Mouse (Mus musculus) forebrain, postnatal 0 days (tissue): ENCODE measurements at regions not wholly inside any gene's neighbourhood (a gene's known extent, or its start where the extent isn't known, plus 50 kb on each side); places are given as distances from the start of the nearest gene placed in this dataset.

ENCODE experiments used
- ATAC-seq: fragments of 200-750 bp; cut with Nextera tagmentation; 2 replicates; pipeline ENCODE4 v1.8.0; 2017; ENCODE audit warnings: mild to moderate bottlenecking, moderate library complexity
- DNase-seq: peaks from one replicate; pipeline ENCODE4 v3.0.0-alpha.2; 2015
- H3K27ac ChIP-seq: fragments of 300-500 bp; sonication (generic); 2 replicates; pipeline ENCODE4 v1.5.1; 2014; ENCODE audit warnings: low read depth, mild to moderate bottlenecking, antibody characterized with exemption, low read length, moderate library complexity, mixed read lengths
- H3K27me3 ChIP-seq: fragments of 300-500 bp; sonication (generic); 2 replicates; pipeline ENCODE4 v1.6.1; 2014; ENCODE audit warnings: mild to moderate bottlenecking, low read length, mixed read lengths; ENCODE audit not compliant: insufficient read depth
- H3K36me3 ChIP-seq: fragments of 300-500 bp; sonication (generic); 2 replicates; pipeline ENCODE4 v1.6.1; 2014; ENCODE audit warnings: mild to moderate bottlenecking, moderate library complexity; ENCODE audit not compliant: insufficient read depth
- H3K4me1 ChIP-seq: fragments of 300-500 bp; sonication (generic); 2 replicates; pipeline ENCODE4 v1.6.1; 2014; ENCODE audit warnings: antibody characterized with exemption; ENCODE audit not compliant: insufficient read depth
- H3K4me2 ChIP-seq: fragments of 300-500 bp; sonication (generic); 2 replicates; pipeline ENCODE4 v1.6.1; 2014; ENCODE audit warnings: low read depth, mild to moderate bottlenecking, moderate library complexity
- H3K4me3 ChIP-seq: fragments of 300-500 bp; sonication (generic); 2 replicates; pipeline ENCODE4 v1.5.1; 2014; ENCODE audit warnings: low read depth, low read length, mixed read lengths
- H3K9ac ChIP-seq: fragments of 300-500 bp; sonication (generic); 2 replicates; pipeline ENCODE4 v1.6.1; 2014; ENCODE audit warnings: mild to moderate bottlenecking
- H3K9me3 ChIP-seq: fragments of 300-500 bp; sonication (generic); 2 replicates; pipeline ENCODE4 v1.6.1; 2016; ENCODE audit warnings: low read length
- CTCF ChIP-seq: sonication (generic); IDR thresholded peaks from 2 replicates; pipeline ENCODE4 v1.5.1; 2016; ENCODE audit warnings: antibody characterized with exemption, control low read depth, low read depth
- WGBS: fragments of 180-500 bp; shearing (Covaris S2); extraction: QIAGEN DNeasy Blood & Tissue Kit; methylation state at CpG from one replicate; pipeline ENCODE4 v1.1.7; 2014; 5-methylcytosine and 5-hydroxymethylcytosine counted together

DNA sequence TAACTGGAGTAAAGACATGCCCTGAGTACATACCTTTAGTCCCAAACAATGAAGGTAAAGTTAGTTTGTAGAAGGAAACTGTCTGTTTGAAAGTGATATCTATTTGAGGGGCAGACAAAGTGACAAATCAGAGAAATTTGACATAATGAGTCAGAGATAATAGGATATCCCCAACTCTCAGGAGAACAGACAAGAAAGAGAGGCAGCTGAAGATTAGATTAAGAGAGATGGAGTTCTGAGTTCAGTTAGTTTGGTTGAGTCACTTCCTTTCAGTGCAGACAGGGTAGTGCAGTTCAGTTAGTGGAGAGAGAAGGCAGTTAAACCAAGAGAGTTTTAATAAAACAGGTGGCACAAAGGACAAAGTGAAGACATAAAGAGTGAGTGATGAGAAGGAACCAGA is 477.4 kb upstream of the Diaph2 start:
- Histone ChIP-seq H3K27me3 (no peaks in the 10 kb centered on the region), H3K4me3 (no peak overlapping the region), H3K27ac (no peak overlapping the region), H3K36me3 (no peaks in the 10 kb centered on the region), H3K4me2 (no peak overlapping the region), H3K9me3 (no peaks in the 10 kb centered on the region), H3K9ac (no peak overlapping the region), H3K4me1 (no peaks in the 10 kb centered on the region)
- ATAC-seq (no peak), DNase-seq (no peak)
- no peak for TF ChIP-seq CTCF

DNA sequence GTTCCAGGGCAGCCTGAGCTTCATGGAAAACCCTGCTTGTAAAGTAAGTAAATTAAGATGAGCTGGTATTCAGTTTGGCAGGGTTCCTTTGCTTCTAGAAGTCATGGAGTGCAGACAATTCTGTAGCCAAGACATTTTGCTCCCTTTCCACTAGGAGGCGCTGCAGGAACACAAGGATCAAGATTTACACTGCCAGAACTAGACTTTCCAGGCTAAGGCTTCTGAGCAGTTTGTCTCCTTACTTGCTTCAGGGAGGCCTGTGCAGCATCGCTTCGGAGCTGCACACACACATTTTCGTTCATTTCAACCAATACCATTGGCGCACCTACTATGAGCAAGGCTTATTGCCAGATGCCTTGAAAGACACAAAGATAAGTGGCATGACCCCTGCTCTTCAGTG is 445.6 kb upstream of the Diaph2 start:
- Histone ChIP-seq H3K9ac (no peak overlapping the region), H3K4me2 (no peak overlapping the region), H3K4me1 (no peaks in the 10 kb centered on the region), H3K27ac (no peak overlapping the region), H3K9me3 (no peaks in the 10 kb centered on the region), H3K27me3 (no peaks in the 10 kb centered on the region), H3K36me3 (no peaks in the 10 kb centered on the region), H3K4me3 (no peak overlapping the region)
- ATAC-seq (peak; percentile 54; the same call in 1 of the 2 replicates), DNase-seq (peak; percentile 81)
- 42% methylated on average over 5 of the region's 5 CpGs for WGBS
- peak; percentile 78 for TF ChIP-seq CTCF

GRCm38 (mm10) chrX:129309380-129309779 is 440.2 kb upstream of the Diaph2 start:
- Histone ChIP-seq H3K27ac (no peak overlapping the region), H3K4me3 (no peak overlapping the region), H3K9ac (no peak overlapping the region), H3K27me3 (no peaks in the 10 kb centered on the region), H3K9me3 (no peaks in the 10 kb centered on the region), H3K4me2 (no peak overlapping the region), H3K36me3 (no peaks in the 10 kb centered on the region), H3K4me1 (no peaks in the 10 kb centered on the region)
- DNase-seq (no peak), ATAC-seq (no peak)
- TF ChIP-seq CTCF, result no peak

DNA sequence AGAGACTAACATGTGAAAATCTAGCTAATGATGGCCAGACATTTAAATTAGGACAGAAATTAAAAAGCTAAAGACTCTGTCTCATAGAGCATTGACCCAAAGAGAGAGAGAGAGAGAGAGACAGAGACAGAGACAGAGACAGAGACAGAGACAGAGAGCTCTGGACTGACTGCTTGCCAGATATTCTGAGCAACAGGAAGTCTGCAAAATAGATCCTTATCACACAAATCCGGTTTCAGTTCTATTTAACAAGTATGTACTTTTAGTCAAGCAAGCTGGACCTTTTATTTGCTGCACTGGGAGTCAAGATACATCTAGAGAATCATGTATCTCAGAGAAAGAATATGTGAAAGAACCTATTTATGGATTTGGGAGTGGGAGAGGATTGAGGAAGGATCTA is 420.1 kb upstream of the Diaph2 start:
- 83% methylated on average over 1 of the region's 1 CpGs for WGBS
- Histone ChIP-seq H3K4me2 (no peak overlapping the region), H3K9ac (no peak overlapping the region), H3K27me3 (no peaks in the 10 kb centered on the region), H3K4me1 (no peaks in the 10 kb centered on the region), H3K9me3 (no peaks in the 10 kb centered on the region), H3K27ac (no peak overlapping the region), H3K36me3 (no peaks in the 10 kb centered on the region), H3K4me3 (no peak overlapping the region)
- TF ChIP-seq CTCF, result no peak
- DNase-seq (no peak), ATAC-seq (no peak)

DNA sequence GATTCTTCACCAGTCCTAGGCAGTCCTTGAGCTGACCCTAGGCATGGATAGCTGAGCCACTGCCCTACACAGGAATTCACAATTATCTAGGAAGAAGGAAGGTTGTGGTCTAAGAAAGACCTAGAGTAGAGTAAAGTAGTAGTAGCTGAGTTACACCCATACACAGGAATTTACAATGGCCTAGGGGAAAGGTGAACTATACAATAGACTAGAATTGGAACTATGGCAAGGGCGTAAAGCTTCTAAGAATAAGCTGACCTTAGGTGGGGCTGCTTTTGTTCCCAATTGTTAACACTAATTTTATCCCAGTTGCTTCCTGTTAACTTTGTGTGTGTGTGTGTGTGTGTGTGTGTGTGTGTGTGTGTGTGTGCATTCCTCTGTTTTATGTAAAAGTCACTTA is 416.7 kb upstream of the Diaph2 start:
- H3K27ac ChIP-seq, result no peak overlapping the region
- H3K4me2 ChIP-seq, result no peak overlapping the region
- H3K36me3 ChIP-seq, result no peaks in the 10 kb centered on the region
- H3K9me3 ChIP-seq, result no peaks in the 10 kb centered on the region
- H3K4me1 ChIP-seq, result no peaks in the 10 kb centered on the region
- H3K9ac ChIP-seq, result no peak overlapping the region
- H3K27me3 ChIP-seq, result no peaks in the 10 kb centered on the region
- ATAC-seq (no peak), DNase-seq (no peak)
- WGBS, result 93% methylated on average over 1 of the region's 1 CpGs
- no peak for TF ChIP-seq CTCF
- no peak overlapping the region for H3K4me3 ChIP-seq
